Mouse (Mus musculus): ENCODE results near the gene Thada.

- TF ChIP-seq CTCF (IDR thresholded peaks at IDR 0.05) (no peak), POLR2A (IDR thresholded peaks at IDR 0.05; ENCODE audit: insufficient read depth, low read depth, low read length) (no peak), EP300 (IDR thresholded peaks at IDR 0.05; ENCODE audit: insufficient read depth, low read depth, low read length) (no peak)
Observed at GRCm38 (mm10) chr17:84320576-84320975, 145.4 kb downstream of the Thada start.

Data from heart, adult 2 months (tissue).